Mouse (Mus musculus) CH12.LX (cell line): ENCODE measurements around the gene Fam219a. TPM values are rescaled to one million over a fixed set of nuclear protein-coding genes. Genes with fewer than 3 reads are reported as not detected.

ENCODE experiments used
- DNase-seq: peaks from one replicate; pipeline ENCODE4 v3.0.0-alpha.2; 2013; ENCODE audit errors: extremely low read depth
- H3K27ac ChIP-seq: 2 replicates; pipeline ENCODE4 v1.5.1; 2012; ENCODE audit warnings: low read depth, mild to moderate bottlenecking, control low read depth, moderate library complexity; ENCODE audit not compliant: insufficient read depth
- H3K27me3 ChIP-seq: replicated peaks from 2 replicates; pipeline ENCODE3; 2012; ENCODE audit warnings: inconsistent platforms
- H3K36me3 ChIP-seq, 2 experiments: replicated peaks in 1 of 2; 2 replicates each; pipeline versions ENCODE3 to v1.6.1; 2012; ENCODE audit warnings: inconsistent platforms in 1 of 2, low read length in 1 of 2, mild to moderate bottlenecking in 1 of 2, mixed read lengths in 1 of 2, moderate library complexity in 1 of 2; ENCODE audit not compliant: control insufficient read depth in 1 of 2, insufficient read depth in 1 of 2
- H3K4me1 ChIP-seq, 2 experiments: 2 replicates each; pipeline ENCODE4 v1.6.1; 2012; ENCODE audit warnings: inconsistent platforms in 1 of 2, moderate library complexity in 1 of 2; ENCODE audit not compliant: insufficient read depth in 2 of 2, control insufficient read depth in 1 of 2
- H3K4me2 ChIP-seq: 2 replicates; pipeline ENCODE4 v1.6.1; 2012; ENCODE audit warnings: low read depth, mild to moderate bottlenecking, control low read depth; ENCODE audit not compliant: poor library complexity, insufficient read depth, severe bottlenecking
- H3K4me3 ChIP-seq, 3 experiments: fragments of 150-350 bp in 1 of 3; sonication (generic) in 1 of 3; replicated peaks in 1 of 3; 2 replicates each; pipeline versions ENCODE3 to v1.5.1; 2011 to 2012; ENCODE audit warnings: low read depth in 2 of 3, low read length in 2 of 3, mild to moderate bottlenecking in 2 of 3, moderate library complexity in 2 of 3, control low read depth in 1 of 3, improper control_type of control experiment in 1 of 3, inconsistent platforms in 1 of 3, mixed read lengths in 1 of 3; ENCODE audit not compliant: poor library complexity in 1 of 3
- H3K79me2 ChIP-seq: replicated peaks from 2 replicates; pipeline ENCODE4 v1.6.1; 2012; ENCODE audit warnings: mild to moderate bottlenecking, moderate library complexity; ENCODE audit not compliant: control insufficient read depth, poor library complexity, insufficient read depth, severe bottlenecking; ENCODE audit errors: extremely low read depth
- H3K9ac ChIP-seq: 2 replicates; pipeline ENCODE4 v1.6.1; 2012; ENCODE audit warnings: low read depth, mild to moderate bottlenecking, control low read depth, moderate library complexity; ENCODE audit not compliant: insufficient read depth
- H3K9me3 ChIP-seq: replicated peaks from 2 replicates; pipeline ENCODE3; 2012; ENCODE audit warnings: low read length, inconsistent platforms, mixed read lengths
- BHLHE40 ChIP-seq: IDR thresholded peaks from 2 replicates; pipeline ENCODE4 v1.6.1; 2011; ENCODE audit warnings: mild to moderate bottlenecking, low read depth, low read length, improper control_type of control experiment
- CHD1 ChIP-seq: IDR thresholded peaks from 2 replicates; pipeline ENCODE4 v1.6.1; 2012; ENCODE audit warnings: low read depth, low read length, improper control_type of control experiment, inconsistent platforms
- CHD2 ChIP-seq: IDR thresholded peaks from 2 replicates; pipeline ENCODE4 v1.6.1; 2011; ENCODE audit warnings: low read length, improper control_type of control experiment
- E2F4 ChIP-seq: IDR thresholded peaks from 2 replicates; pipeline ENCODE4 v1.6.1; 2011; ENCODE audit warnings: low read depth, low read length, improper control_type of control experiment; ENCODE audit not compliant: insufficient replicate concordance
- ELF1 ChIP-seq: IDR thresholded peaks from 2 replicates; pipeline ENCODE4 v1.6.1; 2014; ENCODE audit warnings: low read depth, mild to moderate bottlenecking, inconsistent platforms, low read length, improper control_type of control experiment
- EP300 ChIP-seq: IDR thresholded peaks from 2 replicates; pipeline ENCODE4 v1.6.1; 2011; ENCODE audit warnings: low read length, improper control_type of control experiment
- IRF4 ChIP-seq: IDR thresholded peaks from 2 replicates; pipeline ENCODE4 v1.6.1; 2014; ENCODE audit warnings: low read depth, mild to moderate bottlenecking, inconsistent platforms, low read length, improper control_type of control experiment
- JUN ChIP-seq: IDR thresholded peaks from 2 replicates; pipeline ENCODE4 v1.6.1; 2011; ENCODE audit warnings: low read depth, mild to moderate bottlenecking, low read length, improper control_type of control experiment, moderate library complexity; ENCODE audit not compliant: insufficient read depth
- JUND ChIP-seq: conservative IDR thresholded peaks from 2 replicates; pipeline ENCODE4 v1.6.1; 2011; ENCODE audit warnings: low read depth, low read length, improper control_type of control experiment
- MEF2A ChIP-seq: IDR thresholded peaks from 2 replicates; pipeline ENCODE4 v1.6.1; 2014; ENCODE audit warnings: low read depth, mild to moderate bottlenecking, inconsistent platforms, low read length, improper control_type of control experiment, borderline replicate concordance
- NELFE ChIP-seq: IDR thresholded peaks from 2 replicates; pipeline ENCODE4 v1.6.1; 2011; ENCODE audit warnings: low read depth, low read length, improper control_type of control experiment
- NRF1 ChIP-seq: IDR thresholded peaks from 2 replicates; pipeline ENCODE4 v1.6.1; 2014; ENCODE audit warnings: low read depth, mild to moderate bottlenecking, inconsistent platforms, low read length, improper control_type of control experiment, moderate library complexity
- RAD21 ChIP-seq: IDR thresholded peaks from 2 replicates; pipeline ENCODE4 v1.6.1; 2011; ENCODE audit warnings: low read depth, mild to moderate bottlenecking, low read length, improper control_type of control experiment, moderate library complexity
- UBTF ChIP-seq: IDR thresholded peaks from 2 replicates; pipeline ENCODE4 v1.6.1; 2012; ENCODE audit warnings: low read depth, mild to moderate bottlenecking, inconsistent platforms, low read length, improper control_type of control experiment, moderate library complexity
- ZMIZ1 ChIP-seq: IDR thresholded peaks from 2 replicates; pipeline ENCODE4 v1.6.1; 2012; ENCODE audit warnings: low read depth, mild to moderate bottlenecking, inconsistent platforms, low read length, improper control_type of control experiment
- ZNF384 ChIP-seq: IDR thresholded peaks from 2 replicates; pipeline ENCODE4 v1.6.1; 2012; ENCODE audit warnings: low read depth, low read length, improper control_type of control experiment, inconsistent platforms
- dilution Hi-C: fragments of 300-500 bp; cut with MboI; formaldehyde crosslinking; loops from 2 replicates; pipeline ENCODE4 v1.14.3; 2020; ENCODE audit warnings: low sequenced_read_pairs; ENCODE audit not compliant: extremely low pct_unique_long_range_greater_than_20kb, extremely low pct_ligation_motif_present
- in situ Hi-C: fragments of 300-500 bp; cut with MboI; formaldehyde crosslinking; loops from 3 replicates; pipeline ENCODE4 v1.14.3; 2019; ENCODE audit warnings: low sequenced_read_pairs, low pct_ligation_motif_present, low pct_unique_long_range_greater_than_20kb, mixed read lengths
- polyA plus RNA-seq: library from polyadenylated mRNA; unstranded; fragments of >175 nt; gene quantifications from 2 replicates; pipeline ENCODE4 v1.2.1, GENCODE M21; 2012; ENCODE audit warnings: low read depth; ENCODE audit not compliant: insufficient read length
- total RNA-seq, 2 experiments: library from RNA; depleted of rRNA; stranded (reverse); fragments of 300-350 nt in 1 of 2; fragments of >200 nt in 1 of 2; gene quantifications; 2 replicates each; pipeline ENCODE4 v1.2.3; 2012 to 2014

The Fam219a gene
- total and polyA plus RNA-seq, 3 experiments, result 0.20 to 1.5 (median 1.2) TPM

GRCm38 (mm10) chr4:41480254-41480653 is 89.1 kb downstream of the Fam219a start:
- H3K79me2 ChIP-seq, result no peaks in the 10 kb centered on the region
- no peaks in the 10 kb centered on the region for H3K4me1 ChIP-seq
- H3K27me3 ChIP-seq, result no peaks in the 10 kb centered on the region
- H3K4me3 ChIP-seq, result no peak overlapping the region
- no peak overlapping the region for H3K4me2 ChIP-seq
- DNase-seq, result no peak
- no peaks in the 10 kb centered on the region for H3K9me3 ChIP-seq
- no peak overlapping the region for H3K9ac ChIP-seq
- peaks cover 8 to 43% of the 10 kb centered on the region in 2 experiments for H3K36me3 ChIP-seq
- dilution Hi-C loops (no loop called here), in situ Hi-C loops (no loop called here)
- H3K27ac ChIP-seq, result no peak overlapping the region
- no peak for TF ChIP-seq BHLHE40
- no peak for TF ChIP-seq MEF2A
- no peak for TF ChIP-seq E2F4
- TF ChIP-seq CHD2, result no peak
- TF ChIP-seq EP300, result no peak
- no peak for TF ChIP-seq ELF1
- no peak for TF ChIP-seq UBTF
- TF ChIP-seq ZNF384, result no peak
- TF ChIP-seq NELFE, result no peak

- Histone ChIP-seq H3K9me3 (no peaks in the 10 kb centered on the region), H3K4me2 (no peak overlapping the region), H3K27ac (no peak overlapping the region), H3K27me3 (no peaks in the 10 kb centered on the region), H3K36me3 (peaks cover 8 to 43% of the 10 kb centered on the region in 2 experiments), H3K79me2 (no peaks in the 10 kb centered on the region), H3K4me3 (no peak overlapping the region), H3K9ac (no peak overlapping the region), H3K4me1 (no peaks in the 10 kb centered on the region)
- in situ Hi-C loops (no loop called here), dilution Hi-C loops (no loop called here)
- DNase-seq, result no peak
- TF ChIP-seq E2F4 (no peak), RAD21 (no peak), MEF2A (no peak), EP300 (no peak), ELF1 (no peak), IRF4 (no peak), JUN (no peak), CHD1 (no peak), NRF1 (no peak), JUND (no peak), ZMIZ1 (no peak)
Observed at GRCm38 (mm10) chr4:41479456-41479804, 89.9 kb downstream of the Fam219a start.
